Mouse (Mus musculus): ENCODE data around the gene Prim2. TPM values are rescaled to one million over a fixed set of nuclear protein-coding genes. Genes with fewer than 3 reads are reported as not detected.

Prim2 gene
- 10 to 100 TPM in 1 of 2 experiments, 1 to 10 TPM in 1; 8.6 to 10.9 TPM for total RNA-seq (2021)
- long read RNA-seq, experiment 1, transcript Prim2-201 (14 exons, 1,975 nt): major isoform, 5 of 6 reads
- long read RNA-seq, experiment 1, partial matches to known transcripts: 1 of 6 reads
- long read RNA-seq, experiment 1, other reads (novel, unspliced or antisense): 0 of 6 reads
- long read RNA-seq, experiment 2, transcript Prim2-201 (14 exons, 1,975 nt): major isoform, 5 of 6 reads
- long read RNA-seq, experiment 2, partial matches to known transcripts: 1 of 6 reads
- long read RNA-seq, experiment 2, other reads (novel, unspliced or antisense): 0 of 6 reads

- DNase-seq: peak; percentile 96
Observed at GRCm38 (mm10) chr1:33669708-33670141, at the start of gene Prim2. TSS of gene Prim2 (minus strand) at chr1:33669795.

GRCm38 (mm10) chr1:33717636-33718035 is 48.0 kb upstream of the Prim2 start:
- no peak for DNase-seq

- no peak for DNase-seq
Observed at GRCm38 (mm10) chr1:33714796-33715195, 45.2 kb upstream of the Prim2 start.

- no peak for DNase-seq
Observed at GRCm38 (mm10) chr1:33712026-33712425, 42.4 kb upstream of the Prim2 start.

GRCm38 (mm10) chr1:33709615-33710014 is 40.0 kb upstream of the Prim2 start:
- no peak for DNase-seq

GRCm38 (mm10) chr1:33701244-33701643 is 31.6 kb upstream of the Prim2 start:
- DNase-seq: no peak

- DNase-seq: no peak
Observed at GRCm38 (mm10) chr1:33696016-33696415, 26.4 kb upstream of the Prim2 start.

- no peak for DNase-seq
Observed at GRCm38 (mm10) chr1:33693893-33694292, 24.3 kb upstream of the Prim2 start.

GRCm38 (mm10) chr1:33690087-33690448 is 20.5 kb upstream of the Prim2 start:
- DNase-seq: no peak

- no peak for DNase-seq
Observed at GRCm38 (mm10) chr1:33689446-33690086, 20.0 kb upstream of the Prim2 start.

GRCm38 (mm10) chr1:33688810-33689209 is 19.2 kb upstream of the Prim2 start:
- DNase-seq: no peak

GRCm38 (mm10) chr1:33684459-33684858 is 14.9 kb upstream of the Prim2 start:
- DNase-seq: peak; percentile 29

- DNase-seq: no peak
Observed at GRCm38 (mm10) chr1:33680890-33681289, 11.3 kb upstream of the Prim2 start.

- DNase-seq: no peak
Observed at GRCm38 (mm10) chr1:33680435-33680834, 10.8 kb upstream of the Prim2 start.

GRCm38 (mm10) chr1:33673158-33673960 is 3.8 kb upstream of the Prim2 start:
- no peak for DNase-seq

GRCm38 (mm10) chr1:33672514-33672913 is 2.9 kb upstream of the Prim2 start:
- DNase-seq: peak; percentile 34

- DNase-seq: no peak
Observed at GRCm38 (mm10) chr1:33672083-33672482, 2.5 kb upstream of the Prim2 start.

GRCm38 (mm10) chr1:33671441-33671840 is 1.8 kb upstream of the Prim2 start:
- peak; percentile 16 for DNase-seq

GRCm38 (mm10) chr1:33670164-33670616 is 595 bp upstream of the Prim2 start:
- DNase-seq: peak; percentile 69

- no peak for DNase-seq
Observed at GRCm38 (mm10) chr1:33663605-33664117, 5.9 kb downstream of the Prim2 start.

- peak; percentile 28 for DNase-seq
Observed at GRCm38 (mm10) chr1:33663163-33663562, 6.4 kb downstream of the Prim2 start.

- DNase-seq: no peak
Observed at GRCm38 (mm10) chr1:33658302-33658701, 11.3 kb downstream of the Prim2 start.

All from adrenal gland, postnatal 10 days (tissue).